Mouse (Mus musculus): ENCODE results near the gene Pxdc1. TPM values are rescaled to one million over a fixed set of nuclear protein-coding genes. Genes with fewer than 3 reads are reported as not detected.

Pxdc1 gene
- polyA plus RNA-seq (2014; fragmentation: Nextera tagmentation; extraction: Ambion mirVana), result 9.6 and 10.1 TPM in 2 replicates

GRCm38 (mm10) chr13:34653391-34653790 is at the start of gene Pxdc1:
Gene Pxdc1, minus strand, starts transcription at chr13:34653486.
- ATAC-seq (ENCODE audit: low FRiP score, low TSS enrichment) (no peak), DNase-seq (peak; percentile 46)
- H3K36me3 ChIP-seq (ENCODE audit: control insufficient read depth, insufficient read depth, low read length), result no peaks in the 10 kb centered on the region

DNA sequence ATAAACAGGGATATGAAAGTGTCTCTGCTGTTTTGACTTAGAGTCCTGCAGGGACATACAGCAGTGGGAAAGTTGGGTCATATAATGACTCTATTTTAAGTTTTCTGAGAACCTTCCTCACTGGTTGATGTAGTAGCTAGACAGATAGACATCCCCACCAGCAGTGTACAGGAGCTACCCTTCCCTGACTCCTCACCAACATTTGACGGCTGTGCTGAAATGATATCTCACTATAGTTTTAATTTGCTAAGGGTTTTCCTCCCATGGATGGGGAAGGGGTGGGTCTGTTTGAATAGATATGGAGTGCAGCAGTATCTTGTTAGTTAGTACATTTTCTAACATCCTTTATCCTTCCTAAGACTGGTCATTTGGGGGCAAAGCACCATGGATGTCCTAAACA is 47.3 kb upstream of the Pxdc1 start:
- no peaks in the 10 kb centered on the region for H3K4me1 ChIP-seq (ENCODE audit: control insufficient read depth, insufficient read depth, low read length)
- WGBS, result 92% methylated on average over 1 of the region's 1 CpGs
- ATAC-seq (ENCODE audit: low FRiP score, low TSS enrichment) (no peak), DNase-seq (no peak)
- no peak overlapping the region for H3K4me3 ChIP-seq (replicated peaks; ENCODE audit: low read depth, low read length)
- H3K9me3 ChIP-seq (ENCODE audit: control insufficient read depth, low read length), result no peaks in the 10 kb centered on the region
- H3K9ac ChIP-seq (replicated peaks; ENCODE audit: low read length), result no peak overlapping the region
- H3K27ac ChIP-seq (replicated peaks; ENCODE audit: low read depth, low read length), result no peak overlapping the region
- no peaks in the 10 kb centered on the region for H3K27me3 ChIP-seq (ENCODE audit: control insufficient read depth, insufficient read depth, low read length)
- H3K4me2 ChIP-seq (ENCODE audit: low read length), result no peak overlapping the region
- H3K36me3 ChIP-seq (ENCODE audit: control insufficient read depth, insufficient read depth, low read length), result no peaks in the 10 kb centered on the region

More at GRCm38 (mm10) chr13:34653391-34653790, at the start of gene Pxdc1:
- WGBS, result 3% methylated on average over 9 of the region's 9 CpGs
- H3K4me1 ChIP-seq (ENCODE audit: control insufficient read depth, insufficient read depth, low read length), result 0 out of 2 replicates have a peak, but pooled peaks cover 7% of the 10 kb centered on the region
- peaks cover 49% of the 10 kb centered on the region for H3K27me3 ChIP-seq (ENCODE audit: control insufficient read depth, insufficient read depth, low read length)
- H3K4me2 ChIP-seq (ENCODE audit: low read length), result peak within 1 kb of the TSS; percentile 91
- peak within 1 kb of the TSS; percentile 50 for H3K4me3 ChIP-seq (replicated peaks; ENCODE audit: low read depth, low read length)
- 0 out of 2 replicates have a peak within 1 kb of the TSS, but pooled peaks have one; percentile 39 for H3K27ac ChIP-seq (replicated peaks; ENCODE audit: low read depth, low read length)
- no peaks in the 10 kb centered on the region for H3K9me3 ChIP-seq (ENCODE audit: control insufficient read depth, low read length)
- peak within 1 kb of the TSS; percentile 56 for H3K9ac ChIP-seq (replicated peaks; ENCODE audit: low read length)

DNA sequence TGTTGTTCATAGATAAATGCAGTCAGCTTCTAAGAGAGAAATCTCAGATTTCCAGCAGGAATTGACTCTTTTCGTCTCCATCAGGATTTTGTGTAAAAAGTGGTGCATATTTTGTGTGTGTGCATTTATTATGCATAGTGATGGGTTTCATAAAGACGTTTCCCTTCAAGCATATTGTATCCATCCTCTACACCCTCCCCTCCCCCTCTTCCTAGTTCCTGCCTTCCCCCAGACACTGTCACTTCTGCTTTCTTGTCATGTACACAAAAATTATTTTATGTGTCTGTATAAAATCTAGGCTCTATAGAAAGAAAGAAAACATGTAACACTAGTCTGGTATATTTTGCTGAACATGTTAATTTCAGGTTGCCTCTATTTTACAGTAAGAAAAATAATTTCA is 46.8 kb upstream of the Pxdc1 start:
- Histone ChIP-seq H3K27me3 (ENCODE audit: control insufficient read depth, insufficient read depth, low read length) (no peaks in the 10 kb centered on the region), H3K9me3 (ENCODE audit: control insufficient read depth, low read length) (no peaks in the 10 kb centered on the region), H3K4me1 (ENCODE audit: control insufficient read depth, insufficient read depth, low read length) (no peaks in the 10 kb centered on the region), H3K4me2 (ENCODE audit: low read length) (no peak overlapping the region), H3K27ac (replicated peaks; ENCODE audit: low read depth, low read length) (no peak overlapping the region), H3K36me3 (ENCODE audit: control insufficient read depth, insufficient read depth, low read length) (no peaks in the 10 kb centered on the region), H3K9ac (replicated peaks; ENCODE audit: low read length) (no peak overlapping the region), H3K4me3 (replicated peaks; ENCODE audit: low read depth, low read length) (no peak overlapping the region)
- 50% methylated on average over 2 of the region's 2 CpGs for WGBS
- ATAC-seq (ENCODE audit: low FRiP score, low TSS enrichment) (no peak), DNase-seq (peak; percentile 19)

GRCm38 (mm10) chr13:34696734-34697332 is 43.5 kb upstream of the Pxdc1 start:
- no peak overlapping the region for H3K4me3 ChIP-seq (replicated peaks; ENCODE audit: low read depth, low read length)
- H3K4me1 ChIP-seq (ENCODE audit: control insufficient read depth, insufficient read depth, low read length), result no peaks in the 10 kb centered on the region
- DNase-seq (no peak), ATAC-seq (ENCODE audit: low FRiP score, low TSS enrichment) (no peak)
- H3K9ac ChIP-seq (replicated peaks; ENCODE audit: low read length), result no peak overlapping the region
- 81% methylated on average over 7 of the region's 7 CpGs for WGBS
- H3K4me2 ChIP-seq (ENCODE audit: low read length), result no peak overlapping the region
- no peaks in the 10 kb centered on the region for H3K27me3 ChIP-seq (ENCODE audit: control insufficient read depth, insufficient read depth, low read length)
- no peaks in the 10 kb centered on the region for H3K36me3 ChIP-seq (ENCODE audit: control insufficient read depth, insufficient read depth, low read length)
- H3K9me3 ChIP-seq (ENCODE audit: control insufficient read depth, low read length), result no peaks in the 10 kb centered on the region
- H3K27ac ChIP-seq (replicated peaks; ENCODE audit: low read depth, low read length), result no peak overlapping the region

GRCm38 (mm10) chr13:34693111-34693510 is 39.8 kb upstream of the Pxdc1 start:
- Histone ChIP-seq H3K4me2 (ENCODE audit: low read length) (no peak overlapping the region), H3K27ac (replicated peaks; ENCODE audit: low read depth, low read length) (no peak overlapping the region), H3K9me3 (ENCODE audit: control insufficient read depth, low read length) (no peaks in the 10 kb centered on the region), H3K4me3 (replicated peaks; ENCODE audit: low read depth, low read length) (no peak overlapping the region), H3K27me3 (ENCODE audit: control insufficient read depth, insufficient read depth, low read length) (no peaks in the 10 kb centered on the region), H3K4me1 (ENCODE audit: control insufficient read depth, insufficient read depth, low read length) (no peaks in the 10 kb centered on the region), H3K36me3 (ENCODE audit: control insufficient read depth, insufficient read depth, low read length) (no peaks in the 10 kb centered on the region), H3K9ac (replicated peaks; ENCODE audit: low read length) (no peak overlapping the region)
- DNase-seq (no peak), ATAC-seq (ENCODE audit: low FRiP score, low TSS enrichment) (no peak)
- WGBS, result 83% methylated on average over 6 of the region's 6 CpGs

DNA sequence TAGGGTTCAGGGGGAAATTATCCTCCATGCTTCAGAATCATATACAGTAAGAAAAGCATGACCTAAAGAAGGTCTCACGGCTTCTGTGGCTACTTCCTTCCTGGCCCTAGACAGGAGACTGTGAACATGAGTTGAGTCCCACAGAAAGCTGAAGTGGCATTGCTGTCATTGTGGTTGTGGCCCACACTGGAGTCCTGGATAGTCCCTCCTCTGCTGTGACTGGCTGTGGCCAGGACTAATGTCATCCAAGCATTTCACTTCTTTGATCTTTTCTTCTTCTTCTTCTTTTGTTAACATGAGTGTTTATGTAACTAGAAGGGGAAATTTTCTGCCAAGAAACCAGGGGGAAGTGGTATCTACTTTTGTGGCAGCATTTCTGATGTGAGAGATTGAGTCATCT is 37.8 kb upstream of the Pxdc1 start:
- no peak overlapping the region for H3K4me2 ChIP-seq (ENCODE audit: low read length)
- no peak for ATAC-seq (ENCODE audit: low FRiP score, low TSS enrichment)
- no peak overlapping the region for H3K27ac ChIP-seq (replicated peaks; ENCODE audit: low read depth, low read length)
- H3K9me3 ChIP-seq (ENCODE audit: control insufficient read depth, low read length), result no peaks in the 10 kb centered on the region
- H3K27me3 ChIP-seq (ENCODE audit: control insufficient read depth, insufficient read depth, low read length), result no peaks in the 10 kb centered on the region
- H3K36me3 ChIP-seq (ENCODE audit: control insufficient read depth, insufficient read depth, low read length), result no peaks in the 10 kb centered on the region
- whole genome bisulfite sequencing, result 85% methylated on average over 1 of the region's 1 CpGs
- no peak overlapping the region for H3K4me3 ChIP-seq (replicated peaks; ENCODE audit: low read depth, low read length)
- H3K9ac ChIP-seq (replicated peaks; ENCODE audit: low read length), result no peak overlapping the region
- H3K4me1 ChIP-seq (ENCODE audit: control insufficient read depth, insufficient read depth, low read length), result no peaks in the 10 kb centered on the region
- no peak for DNase-seq

- Histone ChIP-seq H3K9ac (replicated peaks; ENCODE audit: low read length) (no peak overlapping the region), H3K9me3 (ENCODE audit: control insufficient read depth, low read length) (no peaks in the 10 kb centered on the region), H3K4me2 (ENCODE audit: low read length) (no peak overlapping the region), H3K27ac (replicated peaks; ENCODE audit: low read depth, low read length) (no peak overlapping the region), H3K36me3 (ENCODE audit: control insufficient read depth, insufficient read depth, low read length) (no peaks in the 10 kb centered on the region), H3K4me3 (replicated peaks; ENCODE audit: low read depth, low read length) (no peak overlapping the region), H3K27me3 (ENCODE audit: control insufficient read depth, insufficient read depth, low read length) (no peaks in the 10 kb centered on the region), H3K4me1 (ENCODE audit: control insufficient read depth, insufficient read depth, low read length) (0 out of 2 replicates have a peak, but pooled peaks cover 2% of the 10 kb centered on the region)
- no peak for ATAC-seq (ENCODE audit: low FRiP score, low TSS enrichment)
- no peak for DNase-seq
- 73% methylated on average over 7 of the region's 7 CpGs for WGBS
Observed at GRCm38 (mm10) chr13:34685008-34685765, 31.9 kb upstream of the Pxdc1 start.

DNA sequence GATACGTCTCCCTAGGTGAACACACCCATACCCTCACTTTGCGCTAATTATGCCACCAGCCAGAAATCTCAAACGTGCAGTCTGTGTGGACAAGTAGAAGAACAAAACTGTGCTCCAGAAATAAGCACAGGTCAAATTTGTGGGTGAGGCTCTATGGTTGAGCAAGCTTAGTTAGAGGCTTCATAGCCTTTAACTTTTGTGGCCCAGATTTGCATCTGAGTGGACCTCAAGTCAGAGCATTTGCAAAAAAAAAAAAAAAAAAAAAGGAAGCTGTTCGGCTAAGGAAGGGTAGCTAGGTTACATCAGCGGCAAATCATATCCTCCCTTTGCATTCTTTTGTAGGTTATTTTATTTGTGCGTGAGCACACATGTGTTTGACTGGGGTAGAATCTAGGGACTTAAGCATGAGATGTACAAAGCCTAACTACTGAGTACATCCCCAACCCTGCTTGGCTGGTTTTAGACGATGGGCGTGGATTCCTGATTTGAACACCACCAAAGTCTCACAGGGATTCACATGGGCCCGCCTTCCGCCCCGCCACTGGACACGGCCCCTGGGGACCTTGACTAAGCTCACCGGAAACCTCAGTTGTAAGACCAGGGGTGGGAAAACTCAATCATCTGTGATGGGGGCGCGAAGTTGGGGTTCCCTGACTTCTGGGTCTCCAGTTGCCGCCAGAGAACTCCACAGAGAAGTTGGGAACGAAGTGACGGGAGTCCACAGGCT is 30.6 kb upstream of the Pxdc1 start:
- no peak for ATAC-seq (ENCODE audit: low FRiP score, low TSS enrichment)
- WGBS, result 93% methylated on average over 18 of the region's 18 CpGs

More for the DNA sequence above, 30.6 kb upstream of the Pxdc1 start:
- Histone ChIP-seq H3K9ac (replicated peaks; ENCODE audit: low read length) (no peak overlapping the region), H3K4me3 (replicated peaks; ENCODE audit: low read depth, low read length) (no peak overlapping the region), H3K9me3 (ENCODE audit: control insufficient read depth, low read length) (no peaks in the 10 kb centered on the region), H3K36me3 (ENCODE audit: control insufficient read depth, insufficient read depth, low read length) (no peaks in the 10 kb centered on the region), H3K27me3 (ENCODE audit: control insufficient read depth, insufficient read depth, low read length) (no peaks in the 10 kb centered on the region), H3K4me1 (ENCODE audit: control insufficient read depth, insufficient read depth, low read length) (0 out of 2 replicates have a peak, but pooled peaks cover 2% of the 10 kb centered on the region), H3K4me2 (ENCODE audit: low read length) (no peak overlapping the region), H3K27ac (replicated peaks; ENCODE audit: low read depth, low read length) (no peak overlapping the region)
- DNase-seq, result no peak

Measured in midbrain, embryonic 14.5 days (tissue).